Mouse (Mus musculus) megakaryocyte-erythroid progenitor cell, adult 5-6 weeks (primary cell): ENCODE results near the gene Adam19. TPM values are rescaled to one million over a fixed set of nuclear protein-coding genes. Genes with fewer than 3 reads are reported as not detected.

Experiments used
- ATAC-seq: replicated peaks from 2 replicates; pipeline ENCODE4 v1.8.0; 2016; ENCODE audit warnings: mild to moderate bottlenecking, inconsistent platforms; ENCODE audit not compliant: severe bottlenecking, poor library complexity, low FRiP score, low TSS enrichment
- total RNA-seq, 2 experiments: library from RNA; stranded (forward) in 1 of 2; stranded (reverse) in 1 of 2; fragments of 200-1000, 215-1000 nt in 1 of 2; fragments of >200 nt in 1 of 2; fragmentation: Nextera tagmentation in 1 of 2; gene quantifications; 2 replicates each; pipeline ENCODE4 v1.2.3; 2014 to 2017

The Adam19 gene
- total RNA-seq, 2 experiments from 2014 or later = 0.92 TPM; not detected in 1

- ATAC-seq = no peak
These were observed 69.5 kb downstream of the Adam19 start for GRCm38 (mm10) chr11:46125093-46125834.

GRCm38 (mm10) chr11:46125835-46126229 lies 70.0 kb downstream of the Adam19 start:
- ATAC-seq = no peak

GRCm38 (mm10) chr11:46126317-46126716 lies 70.5 kb downstream of the Adam19 start:
- no peak for ATAC-seq

GRCm38 (mm10) chr11:46126827-46127410 lies 71.1 kb downstream of the Adam19 start:
- ATAC-seq = no peak

- ATAC-seq = no peak
These were observed 72.1 kb downstream of the Adam19 start for GRCm38 (mm10) chr11:46127621-46128547.

- ATAC-seq = peak; percentile 64
These were observed 72.8 kb downstream of the Adam19 start for GRCm38 (mm10) chr11:46128548-46128945.

GRCm38 (mm10) chr11:46131022-46131986 lies 75.5 kb downstream of the Adam19 start:
- ATAC-seq = no peak

- ATAC-seq = no peak
These were observed 79.1 kb downstream of the Adam19 start for GRCm38 (mm10) chr11:46134899-46135298.

- ATAC-seq = no peak
These were observed 87.5 kb downstream of the Adam19 start for GRCm38 (mm10) chr11:46143342-46143741.

- ATAC-seq = no peak
These were observed 89.5 kb downstream of the Adam19 start for GRCm38 (mm10) chr11:46145163-46145875.

GRCm38 (mm10) chr11:46146619-46147018 lies 90.8 kb downstream of the Adam19 start:
- no peak for ATAC-seq

- ATAC-seq = no peak
These were observed 101.2 kb downstream of the Adam19 start for GRCm38 (mm10) chr11:46156945-46157344.

- ATAC-seq = no peak
These were observed 101.7 kb downstream of the Adam19 start for GRCm38 (mm10) chr11:46157462-46157861.

GRCm38 (mm10) chr11:46165866-46166585 lies 110.2 kb downstream of the Adam19 start, which contains the start of gene Nipal4:
TSS of gene Nipal4 (minus strand) at chr11:46166508.
- ATAC-seq = no peak

GRCm38 (mm10) chr11:46168506-46168905 lies 112.7 kb downstream of the Adam19 start:
- no peak for ATAC-seq

GRCm38 (mm10) chr11:46169908-46170307 lies 114.1 kb downstream of the Adam19 start:
- no peak for ATAC-seq

- no peak for ATAC-seq
These were observed 116.3 kb downstream of the Adam19 start for GRCm38 (mm10) chr11:46172128-46172527.

- no peak for ATAC-seq
These were observed 120.4 kb downstream of the Adam19 start for GRCm38 (mm10) chr11:46176155-46176554.
